In genomic region chr10:63178318-63178717, GRCm38 (mm10) we compare ENCODE assay signal across 16 mouse cellular contexts. TPM values are rescaled to one million over a fixed set of nuclear protein-coding genes. Genes with fewer than 3 reads are reported as not detected.
"Had no signal": no experiment of that assay in that cellular context is flagged by ENCODE, and none has a peak within 500 bp of the region (broad histone marks: within the 10 kb centered on the region; RNA-seq: fewer than 3 reads in every experiment).

No protein-coding gene starts in this region.

- H3K27ac ChIP-seq: kidney, embryonic 15.5 days; left cerebral cortex, adult 2 months; limb, embryonic 15.5 days; liver, embryonic 12.5 days; midbrain, embryonic 15.5 days; neural tube, embryonic 13.5 days had no signal

- H3K4me1 ChIP-seq: limb, embryonic 15.5 days; midbrain, embryonic 15.5 days; neural tube, embryonic 13.5 days had no signal

- ATAC-seq: intestine, embryonic 16.5 days; liver, embryonic 12.5 days; midbrain, embryonic 15.5 days had no signal

- DNase-seq: kidney, adult 2 months; kidney, postnatal 14 days; lung, embryonic 14.5 days; lung, postnatal 4 days; retina, postnatal 1 day; right cerebral cortex, postnatal 14 days; thymus, postnatal 4 days had no signal

- H3K4me3 ChIP-seq: kidney, embryonic 15.5 days; limb, embryonic 15.5 days; liver, embryonic 12.5 days; midbrain, embryonic 15.5 days; neural tube, embryonic 13.5 days had no signal

RNA-seq across cellular contexts. Expression of gene Mypn, which starts 25.4 kb away (rescaled TPM):
- total RNA-seq: megakaryocyte, adult 5-6 weeks; monocyte, adult 5-6 weeks had no signal
- polyA plus RNA-seq: intestine, embryonic 16.5 days had no signal
